11 mouse cellular contexts compared by ENCODE assay signal in genomic region chr19:20405015-20405414, GRCm38 (mm10). TPM values are rescaled to one million over a fixed set of nuclear protein-coding genes. Genes with fewer than 3 reads are reported as not detected.
DNase-seq lines count a peak whose midpoint lies in the region; TF ChIP-seq lines count a peak whose summit lies in the region.
"Had no signal": no experiment of that assay in that cellular context is flagged by ENCODE, and none has a peak within 500 bp of the region (broad histone marks: within the 10 kb centered on the region; RNA-seq: fewer than 3 reads in every experiment).

No protein-coding gene starts in this region.

- H3K27me3 ChIP-seq in C2C12 (ENCODE audit: control insufficient read depth, insufficient read depth, insufficient read length): no peaks in the 10 kb centered on the region
- H3K27me3 ChIP-seq in heart, adult 2 months (ENCODE audit: control insufficient read depth, insufficient read depth, low read length): no peaks in the 10 kb centered on the region
- H3K27me3 ChIP-seq: limb, embryonic 15.5 days had no signal

- no peak for TF ChIP-seq POLR2A in brain, embryonic 14.5 days (IDR thresholded peaks at IDR 0.05; ENCODE audit: borderline replicate concordance, extremely low read depth, insufficient read depth, insufficient read length, poor library complexity, severe bottlenecking)
- TF ChIP-seq POLR2A in heart, adult 2 months (IDR thresholded peaks at IDR 0.05; ENCODE audit: insufficient read depth, low read depth, low read length): no peak

- H3K4me1 ChIP-seq in heart, adult 2 months (ENCODE audit: control insufficient read depth, insufficient read depth, low read length): no peaks in the 10 kb centered on the region
- H3K4me1 ChIP-seq: limb, embryonic 15.5 days had no signal

- H3K9ac ChIP-seq in heart, adult 2 months (ENCODE audit: low read depth, low read length): no peak overlapping the region
- H3K9ac ChIP-seq: limb, embryonic 15.5 days had no signal

- no peaks in the 10 kb centered on the region for H3K36me3 ChIP-seq in C2C12 (ENCODE audit: control insufficient read depth, insufficient read depth)
- H3K36me3 ChIP-seq in heart, adult 2 months (ENCODE audit: control insufficient read depth, insufficient read depth, low read length): no peaks in the 10 kb centered on the region
- H3K36me3 ChIP-seq: limb, embryonic 15.5 days had no signal

- no peak overlapping the region for H3K27ac ChIP-seq in left cerebral cortex, adult 2 months
- no peak overlapping the region for H3K27ac ChIP-seq in heart, adult 2 months
- H3K27ac ChIP-seq: gastrocnemius, adult 2 months; limb, embryonic 15.5 days had no signal

- TF ChIP-seq CTCF in left cerebral cortex, adult 2 months (IDR thresholded peaks at IDR 0.05): no peak
- no peak for TF ChIP-seq CTCF in C2C12 (IDR thresholded peaks at IDR 0.05; ENCODE audit: control insufficient read depth, insufficient read depth, insufficient read length)
- TF ChIP-seq CTCF in brain, embryonic 14.5 days (IDR thresholded peaks at IDR 0.05; ENCODE audit: borderline replicate concordance, extremely low read depth, insufficient read depth, insufficient read length): no peak
- TF ChIP-seq CTCF in heart, adult 2 months (IDR thresholded peaks at IDR 0.05): no peak

- intact Hi-C loops in left cerebral cortex, adult 2 months (cut with DNase I): no loop called here
- intact Hi-C loops in heart, adult 2 months (cut with DNase I): no loop called here

- WGBS in heart, adult 2 months: 82% methylated on average over 4 of the region's 4 CpGs

- peak; percentile 32 to 43 for DNase-seq in left cerebral cortex, adult 9 months (ENCODE audit: low spot score in 2 of 2)
- DNase-seq in left cerebral cortex, adult 2 months (ENCODE audit: extremely low spot score in 1 of 2, low spot score in 2 of 2): no peak
- DNase-seq in brain, embryonic 14.5 days (ENCODE audit: low read depth): peak; percentile 35
- peak; percentile 80 for DNase-seq in layer of hippocampus, adult 9-11 months
- no peak for DNase-seq in embryo, embryonic 11 days
- DNase-seq in heart, adult 2 months: no peak
- DNase-seq: gastrocnemius, adult 2 months; kidney, adult 11 months; thymus, postnatal 36 days had no signal

- no peak overlapping the region for H3ac ChIP-seq in C2C12 (ENCODE audit: control insufficient read depth, insufficient read length, low read depth)

- TF ChIP-seq EP300 in heart, adult 2 months (IDR thresholded peaks at IDR 0.05; ENCODE audit: insufficient read depth, low read depth, low read length): no peak

- no peak overlapping the region for H3K4me3 ChIP-seq in left cerebral cortex, adult 2 months
- H3K4me3 ChIP-seq in C2C12 (ENCODE audit: insufficient read depth, poor library complexity, severe bottlenecking): no peak overlapping the region
- no peak overlapping the region for H3K4me3 ChIP-seq in heart, adult 2 months
- H3K4me3 ChIP-seq: gastrocnemius, adult 2 months; limb, embryonic 15.5 days had no signal

- H3K79me3 ChIP-seq in C2C12 (ENCODE audit: low read depth): no peaks in the 10 kb centered on the region

- H3K79me2 ChIP-seq in C2C12 (ENCODE audit: control insufficient read depth, insufficient read depth): no peaks in the 10 kb centered on the region
- no peaks in the 10 kb centered on the region for H3K79me2 ChIP-seq in heart, adult 2 months (replicated peaks; ENCODE audit: control insufficient read depth, insufficient read depth, low read length)

TF ChIP-seq in C2C12, 6 proteins besides CTCF, POLR2A, EP300 and RAD21:
- TF ChIP-seq MYOD1 (IDR thresholded peaks at IDR 0.05; ENCODE audit: control insufficient read depth, insufficient read length, low read depth) (peak; percentile 92), MAX (IDR thresholded peaks at IDR 0.05) (peak; percentile 16), MYOG (IDR thresholded peaks at IDR 0.05; ENCODE audit: control insufficient read depth, extremely low read depth, insufficient read length) (no peak)

RNA-seq across cellular contexts. Expression of gene Anxa1, which starts 14.3 kb away (rescaled TPM):
- 1 to 10 TPM; 1.7 to 2.8 TPM for total RNA-seq in left cerebral cortex, adult 2 months (2021)
- 402 TPM for polyA plus RNA-seq in C2C12 (2012; fragmentation: generic; extraction: Trizol)
- polyA plus RNA-seq in brain, embryonic 14.5 days (2012; rRNA removed): 3.8 and 4.9 TPM in 2 replicates
- total RNA-seq in heart, adult 2 months (2021): 10 to 100 TPM; 17.3 to 19.9 TPM
- 10.4 and 13.6 TPM in 2 replicates for polyA plus RNA-seq in heart, adult 2 months (2012; rRNA removed)

Comparison
In these comparisons a context has a peak if more than half of its experiments do, and no peak if none do; other contexts are left out.
1. DNase-seq: peak in left cerebral cortex, adult 9 months (2 of 2), brain, embryonic 14.5 days (single experiment) and layer of hippocampus, adult 9-11 months (single experiment); none in left cerebral cortex, adult 2 months (0 of 2), embryo, embryonic 11 days (single experiment) and heart, adult 2 months (0 of 2).
2. RNA of gene Anxa1, which starts 14.3 kb away (polyA plus RNA-seq): 402 TPM in C2C12 (single experiment); 10.4 to 13.6 TPM in heart, adult 2 months and 3.8 to 4.9 TPM in brain, embryonic 14.5 days; every median in the first group is over 10 times any median in the second.